Mouse (Mus musculus): ENCODE data around the gene Nck1. TPM values are rescaled to one million over a fixed set of nuclear protein-coding genes. Genes with fewer than 3 reads are reported as not detected.

The Nck1 gene
- polyA plus RNA-seq, 1 experiment from 2014 or later = 51.9 TPM

GRCm38 (mm10) chr9:100571511-100571910 lies 25.6 kb upstream of the Nck1 start:
- ATAC-seq (replicated peaks; ENCODE audit: low FRiP score) (no peak), DNase-seq (ENCODE audit: low spot score) (no peak)
- Histone ChIP-seq H3K9ac (ENCODE audit: low read depth, low read length) (no peak overlapping the region), H3K27ac (ENCODE audit: low read depth, low read length) (no peak overlapping the region), H3K4me3 (ENCODE audit: low read depth, low read length) (no peak overlapping the region; the same call in 1 of the 2 replicates), H3K27me3 (replicated peaks; ENCODE audit: control insufficient read depth, insufficient read depth, low read length) (peaks cover 20% of the 10 kb centered on the region), H3K4me1 (replicated peaks; ENCODE audit: control insufficient read depth, insufficient read depth, low read length) (peaks cover 3% of the 10 kb centered on the region; the same call in 1 of the 2 replicates), H3K4me2 (peak overlapping the region; percentile 90; the same call in 1 of the 2 replicates), H3K9me3 (ENCODE audit: control insufficient read depth, low read length) (no peaks in the 10 kb centered on the region), H3K36me3 (ENCODE audit: control insufficient read depth, insufficient read depth, low read length) (no peaks in the 10 kb centered on the region)
- WGBS = 70% methylated on average over 1 of the region's 1 CpGs

- peak within 1 kb of the TSS; percentile 90 for H3K4me2 ChIP-seq
- WGBS = under 1% methylated on average over 53 of the region's 55 CpGs
- H3K27ac ChIP-seq (ENCODE audit: low read depth, low read length) = no peak within 1 kb of the TSS
- ATAC-seq (replicated peaks; ENCODE audit: low FRiP score) (peak; percentile 49), DNase-seq (ENCODE audit: low spot score) (peak; percentile 66)
- peak within 1 kb of the TSS; percentile 58 for H3K9ac ChIP-seq (ENCODE audit: low read depth, low read length)
- no peaks in the 10 kb centered on the region for H3K9me3 ChIP-seq (ENCODE audit: control insufficient read depth, low read length)
- peak within 1 kb of the TSS; percentile 64 for H3K4me3 ChIP-seq (ENCODE audit: low read depth, low read length)
- H3K36me3 ChIP-seq (ENCODE audit: control insufficient read depth, insufficient read depth, low read length) = no peaks in the 10 kb centered on the region
- H3K4me1 ChIP-seq (replicated peaks; ENCODE audit: control insufficient read depth, insufficient read depth, low read length) = peaks cover 3% of the 10 kb centered on the region; the same call in 1 of the 2 replicates
- peaks cover 20% of the 10 kb centered on the region for H3K27me3 ChIP-seq (replicated peaks; ENCODE audit: control insufficient read depth, insufficient read depth, low read length)
Measured at GRCm38 (mm10) chr9:100570626-100571233, 24.8 kb upstream of the Nck1 start, which contains the start of gene Slc35g2. Slc35g2 (minus strand) TSS chr9:100571090.

- Histone ChIP-seq H3K27ac (ENCODE audit: low read depth, low read length) (no peak overlapping the region), H3K9ac (ENCODE audit: low read depth, low read length) (peak overlapping the region; percentile 58), H3K36me3 (ENCODE audit: control insufficient read depth, insufficient read depth, low read length) (no peaks in the 10 kb centered on the region), H3K4me2 (peak overlapping the region; percentile 90), H3K27me3 (replicated peaks; ENCODE audit: control insufficient read depth, insufficient read depth, low read length) (peaks cover 20% of the 10 kb centered on the region), H3K4me3 (ENCODE audit: low read depth, low read length) (peak overlapping the region; percentile 64), H3K4me1 (replicated peaks; ENCODE audit: control insufficient read depth, insufficient read depth, low read length) (peaks cover 3% of the 10 kb centered on the region; the same call in 1 of the 2 replicates), H3K9me3 (ENCODE audit: control insufficient read depth, low read length) (no peaks in the 10 kb centered on the region)
- DNase-seq (ENCODE audit: low spot score) (peak; percentile 43), ATAC-seq (replicated peaks; ENCODE audit: low FRiP score) (peak; percentile 53; the same call in 1 of the 2 replicates)
- WGBS = 10% methylated on average over 32 of the region's 32 CpGs
Measured at GRCm38 (mm10) chr9:100569798-100570625, 24.1 kb upstream of the Nck1 start.

- no peaks in the 10 kb centered on the region for H3K4me1 ChIP-seq (replicated peaks; ENCODE audit: control insufficient read depth, insufficient read depth, low read length)
- whole genome bisulfite sequencing = 86% methylated on average over 10 of the region's 10 CpGs
- no peaks in the 10 kb centered on the region for H3K27me3 ChIP-seq (replicated peaks; ENCODE audit: control insufficient read depth, insufficient read depth, low read length)
- no peak overlapping the region for H3K27ac ChIP-seq (ENCODE audit: low read depth, low read length)
- H3K36me3 ChIP-seq (ENCODE audit: control insufficient read depth, insufficient read depth, low read length) = no peaks in the 10 kb centered on the region
- no peak overlapping the region for H3K9ac ChIP-seq (ENCODE audit: low read depth, low read length)
- no peaks in the 10 kb centered on the region for H3K9me3 ChIP-seq (ENCODE audit: control insufficient read depth, low read length)
- H3K4me2 ChIP-seq = no peak overlapping the region
- no peak for ATAC-seq (replicated peaks; ENCODE audit: low FRiP score)
- DNase-seq (ENCODE audit: low spot score) = no peak
- no peak overlapping the region for H3K4me3 ChIP-seq (ENCODE audit: low read depth, low read length)
Measured at GRCm38 (mm10) chr9:100560251-100560890, 14.4 kb upstream of the Nck1 start.

GRCm38 (mm10) chr9:100558991-100559390 lies 13.1 kb upstream of the Nck1 start:
- Histone ChIP-seq H3K4me3 (ENCODE audit: low read depth, low read length) (no peak overlapping the region), H3K36me3 (ENCODE audit: control insufficient read depth, insufficient read depth, low read length) (no peaks in the 10 kb centered on the region), H3K4me2 (no peak overlapping the region), H3K9ac (ENCODE audit: low read depth, low read length) (no peak overlapping the region), H3K9me3 (ENCODE audit: control insufficient read depth, low read length) (no peaks in the 10 kb centered on the region), H3K4me1 (replicated peaks; ENCODE audit: control insufficient read depth, insufficient read depth, low read length) (no peaks in the 10 kb centered on the region), H3K27ac (ENCODE audit: low read depth, low read length) (no peak overlapping the region), H3K27me3 (replicated peaks; ENCODE audit: control insufficient read depth, insufficient read depth, low read length) (no peaks in the 10 kb centered on the region)
- ATAC-seq (replicated peaks; ENCODE audit: low FRiP score) (no peak), DNase-seq (ENCODE audit: low spot score) (no peak)

- Histone ChIP-seq H3K9ac (ENCODE audit: low read depth, low read length) (no peak overlapping the region), H3K36me3 (ENCODE audit: control insufficient read depth, insufficient read depth, low read length) (no peaks in the 10 kb centered on the region), H3K4me2 (no peak overlapping the region), H3K9me3 (ENCODE audit: control insufficient read depth, low read length) (no peaks in the 10 kb centered on the region), H3K4me1 (replicated peaks; ENCODE audit: control insufficient read depth, insufficient read depth, low read length) (no peaks in the 10 kb centered on the region), H3K27ac (ENCODE audit: low read depth, low read length) (no peak overlapping the region), H3K27me3 (replicated peaks; ENCODE audit: control insufficient read depth, insufficient read depth, low read length) (no peaks in the 10 kb centered on the region), H3K4me3 (ENCODE audit: low read depth, low read length) (no peak overlapping the region)
- 76% methylated on average over 4 of the region's 4 CpGs for WGBS
- DNase-seq (ENCODE audit: low spot score) (no peak), ATAC-seq (replicated peaks; ENCODE audit: low FRiP score) (no peak)
Measured at GRCm38 (mm10) chr9:100558023-100558573, 12.2 kb upstream of the Nck1 start.

GRCm38 (mm10) chr9:100555686-100556085 lies 9.8 kb upstream of the Nck1 start:
- no peak overlapping the region for H3K4me3 ChIP-seq (ENCODE audit: low read depth, low read length)
- H3K4me1 ChIP-seq (replicated peaks; ENCODE audit: control insufficient read depth, insufficient read depth, low read length) = no peaks in the 10 kb centered on the region
- no peak for DNase-seq (ENCODE audit: low spot score)
- no peak overlapping the region for H3K9ac ChIP-seq (ENCODE audit: low read depth, low read length)
- H3K9me3 ChIP-seq (ENCODE audit: control insufficient read depth, low read length) = no peaks in the 10 kb centered on the region
- no peak overlapping the region for H3K4me2 ChIP-seq
- no peak overlapping the region for H3K27ac ChIP-seq (ENCODE audit: low read depth, low read length)
- 69% methylated on average over 5 of the region's 5 CpGs for WGBS
- no peaks in the 10 kb centered on the region for H3K27me3 ChIP-seq (replicated peaks; ENCODE audit: control insufficient read depth, insufficient read depth, low read length)
- H3K36me3 ChIP-seq (ENCODE audit: control insufficient read depth, insufficient read depth, low read length) = no peaks in the 10 kb centered on the region
- no peak for ATAC-seq (replicated peaks; ENCODE audit: low FRiP score)

GRCm38 (mm10) chr9:100548313-100548712 lies 2.4 kb upstream of the Nck1 start:
- Histone ChIP-seq H3K9me3 (ENCODE audit: control insufficient read depth, low read length) (peaks cover 6% of the 10 kb centered on the region; the same call in 1 of the 2 replicates), H3K27me3 (replicated peaks; ENCODE audit: control insufficient read depth, insufficient read depth, low read length) (no peaks in the 10 kb centered on the region), H3K4me2 (no peak overlapping the region), H3K27ac (ENCODE audit: low read depth, low read length) (no peak overlapping the region), H3K9ac (ENCODE audit: low read depth, low read length) (no peak overlapping the region), H3K4me1 (replicated peaks; ENCODE audit: control insufficient read depth, insufficient read depth, low read length) (no peaks in the 10 kb centered on the region; the same call in 1 of the 2 replicates), H3K36me3 (ENCODE audit: control insufficient read depth, insufficient read depth, low read length) (no peaks in the 10 kb centered on the region), H3K4me3 (ENCODE audit: low read depth, low read length) (no peak overlapping the region)
- WGBS = 87% methylated on average over 2 of the region's 2 CpGs
- ATAC-seq (replicated peaks; ENCODE audit: low FRiP score) (no peak), DNase-seq (ENCODE audit: low spot score) (no peak)
